Mouse (Mus musculus) stomach, embryonic 15.5 days (tissue): Measurements from ENCODE around the gene Gsto1. TPM values are rescaled to one million over a fixed set of nuclear protein-coding genes. Genes with fewer than 3 reads are reported as not detected.

Experiments
- ATAC-seq: fragments of 200-750 bp; cut with Nextera tagmentation; 2 replicates; pipeline ENCODE4 v1.8.0; 2017; ENCODE audit warnings: low read depth, moderate number of reproducible peaks, moderate TSS enrichment; ENCODE audit not compliant: insufficient read depth, low FRiP score
- H3K27ac ChIP-seq: fragments of 300-500 bp; sonication (generic); 2 replicates; pipeline ENCODE4 v1.5.1; 2015; ENCODE audit warnings: mild to moderate bottlenecking, inconsistent platforms
- H3K27me3 ChIP-seq: fragments of 300-500 bp; sonication (generic); replicated peaks from 2 replicates; pipeline ENCODE4 v1.6.1; 2015; ENCODE audit warnings: inconsistent platforms
- H3K36me3 ChIP-seq: fragments of 300-500 bp; sonication (generic); 2 replicates; pipeline ENCODE4 v1.6.1; 2015; ENCODE audit warnings: inconsistent platforms
- H3K4me1 ChIP-seq: fragments of 300-500 bp; sonication (generic); 2 replicates; pipeline ENCODE4 v1.6.1; 2015; ENCODE audit warnings: inconsistent platforms
- H3K4me2 ChIP-seq: fragments of 300-500 bp; sonication (generic); 2 replicates; pipeline ENCODE4 v1.6.1; 2015; ENCODE audit warnings: mild to moderate bottlenecking, inconsistent platforms
- H3K4me3 ChIP-seq: fragments of 300-500 bp; sonication (generic); replicated peaks from 2 replicates; pipeline ENCODE4 v1.5.1; 2015; ENCODE audit warnings: inconsistent platforms
- H3K9ac ChIP-seq: fragments of 300-500 bp; sonication (generic); 2 replicates; pipeline ENCODE4 v1.6.1; 2015; ENCODE audit warnings: inconsistent platforms
- H3K9me3 ChIP-seq: fragments of 300-500 bp; sonication (generic); 2 replicates; pipeline ENCODE4 v1.6.1; 2016; ENCODE audit warnings: inconsistent platforms
- WGBS: fragments of 180-500 bp; shearing (Covaris S2); methylation state at CpG from one replicate; pipeline ENCODE4 v1.1.7; 2015; 5-methylcytosine and 5-hydroxymethylcytosine counted together
- polyA plus RNA-seq: library from polyadenylated mRNA; unstranded; fragments of >200 nt; fragmentation: Nextera tagmentation; extraction: Ambion mirVana; gene quantifications from 2 replicates; pipeline ENCODE4 v1.2.1, GENCODE M21; 2015

Gene Gsto1
- polyA plus RNA-seq, 1 experiment from 2014 or later: 1,161 TPM

GRCm38 (mm10) chr19:47913344-47913743 is 58.6 kb downstream of the Gsto1 start:
- no peaks in the 10 kb centered on the region for H3K36me3 ChIP-seq

GRCm38 (mm10) chr19:47914191-47914590 is 59.4 kb downstream of the Gsto1 start:
- no peak for ATAC-seq
- Histone ChIP-seq H3K9ac (no peak overlapping the region), H3K4me3 (no peak overlapping the region), H3K4me1 (peaks cover 34% of the 10 kb centered on the region), H3K27ac (no peak overlapping the region), H3K27me3 (no peaks in the 10 kb centered on the region), H3K36me3 (no peaks in the 10 kb centered on the region), H3K9me3 (no peaks in the 10 kb centered on the region), H3K4me2 (no peak overlapping the region)
- 89% methylated on average over 4 of the region's 4 CpGs for WGBS

More at GRCm38 (mm10) chr19:47913344-47913743, 58.6 kb downstream of the Gsto1 start:
- no peaks in the 10 kb centered on the region for H3K27me3 ChIP-seq
- no peak overlapping the region for H3K27ac ChIP-seq
- whole genome bisulfite sequencing: 90% methylated on average over 7 of the region's 7 CpGs
- no peak for ATAC-seq
- H3K9me3 ChIP-seq: no peaks in the 10 kb centered on the region
- no peak overlapping the region for H3K9ac ChIP-seq
- H3K4me2 ChIP-seq: no peak overlapping the region
- no peak overlapping the region for H3K4me3 ChIP-seq
- peaks cover 39% of the 10 kb centered on the region for H3K4me1 ChIP-seq

Other genes starting within 250 kb of the Gsto1 start
- 8.8 and 12.3 TPM in 2 replicates for gene Col17a1, start 162.9 kb upstream of the Gsto1 start, polyA plus RNA-seq
- 285 and 321 TPM in 2 replicates for gene Sfr1, start 123.3 kb upstream of the Gsto1 start, polyA plus RNA-seq
- 1.2 and 1.3 TPM in 2 replicates for gene Gsto2, start 10.6 kb downstream of the Gsto1 start, polyA plus RNA-seq
- gene Cfap43, start 64.3 kb downstream of the Gsto1 start, polyA plus RNA-seq: 0.39 and 0.62 TPM in 2 replicates
- gene Itprip, start 64.3 kb downstream of the Gsto1 start, polyA plus RNA-seq: 11.0 and 12.6 TPM in 2 replicates
- gene Cfap58, start 82.7 kb downstream of the Gsto1 start, polyA plus RNA-seq: not detected in 2 replicates